Mouse (Mus musculus) intestine, embryonic 15.5 days (tissue): Measurements from ENCODE around the gene Ctse. TPM values are rescaled to one million over a fixed set of nuclear protein-coding genes. Genes with fewer than 3 reads are reported as not detected.
A peak's percentile ranks its signal among the peaks of the same experiment; 100 is the strongest.

Experiments used
- ATAC-seq: fragments of 200-750 bp; cut with Nextera tagmentation; 2 replicates; pipeline ENCODE4 v1.8.0; 2017; ENCODE audit warnings: moderate TSS enrichment, moderate library complexity
- H3K27ac ChIP-seq: fragments of 300-500 bp; sonication (generic); 2 replicates; pipeline ENCODE4 v1.5.1; 2015; ENCODE audit warnings: mild to moderate bottlenecking, inconsistent platforms
- H3K27me3 ChIP-seq: fragments of 300-500 bp; sonication (generic); replicated peaks from 2 replicates; pipeline ENCODE4 v1.6.1; 2015; ENCODE audit warnings: inconsistent platforms
- H3K36me3 ChIP-seq: fragments of 300-500 bp; sonication (generic); 2 replicates; pipeline ENCODE4 v1.6.1; 2015; ENCODE audit warnings: inconsistent platforms
- H3K4me1 ChIP-seq: fragments of 300-500 bp; sonication (generic); replicated peaks from 2 replicates; pipeline ENCODE4 v1.6.1; 2015; ENCODE audit warnings: inconsistent platforms
- H3K4me2 ChIP-seq: fragments of 300-500 bp; sonication (generic); replicated peaks from 2 replicates; pipeline ENCODE4 v1.6.1; 2015; ENCODE audit warnings: mild to moderate bottlenecking, inconsistent platforms
- H3K4me3 ChIP-seq: fragments of 300-500 bp; sonication (generic); replicated peaks from 2 replicates; pipeline ENCODE4 v1.5.1; 2015; ENCODE audit warnings: inconsistent platforms
- H3K9ac ChIP-seq: fragments of 300-500 bp; sonication (generic); 2 replicates; pipeline ENCODE4 v1.6.1; 2015; ENCODE audit warnings: inconsistent platforms
- H3K9me3 ChIP-seq: fragments of 300-500 bp; sonication (generic); 2 replicates; pipeline ENCODE4 v1.6.1; 2016; ENCODE audit warnings: inconsistent platforms
- WGBS: fragments of 180-500 bp; shearing (Covaris S2); methylation state at CpG from one replicate; pipeline ENCODE4 v1.1.7; 2015; 5-methylcytosine and 5-hydroxymethylcytosine counted together
- polyA plus RNA-seq: library from polyadenylated mRNA; unstranded; fragments of >200 nt; fragmentation: Nextera tagmentation; extraction: Ambion mirVana; gene quantifications from 2 replicates; pipeline ENCODE4 v1.2.1, GENCODE M21; 2015

Gene Ctse
- 0.85 and 2.1 TPM in 2 replicates for polyA plus RNA-seq

DNA sequence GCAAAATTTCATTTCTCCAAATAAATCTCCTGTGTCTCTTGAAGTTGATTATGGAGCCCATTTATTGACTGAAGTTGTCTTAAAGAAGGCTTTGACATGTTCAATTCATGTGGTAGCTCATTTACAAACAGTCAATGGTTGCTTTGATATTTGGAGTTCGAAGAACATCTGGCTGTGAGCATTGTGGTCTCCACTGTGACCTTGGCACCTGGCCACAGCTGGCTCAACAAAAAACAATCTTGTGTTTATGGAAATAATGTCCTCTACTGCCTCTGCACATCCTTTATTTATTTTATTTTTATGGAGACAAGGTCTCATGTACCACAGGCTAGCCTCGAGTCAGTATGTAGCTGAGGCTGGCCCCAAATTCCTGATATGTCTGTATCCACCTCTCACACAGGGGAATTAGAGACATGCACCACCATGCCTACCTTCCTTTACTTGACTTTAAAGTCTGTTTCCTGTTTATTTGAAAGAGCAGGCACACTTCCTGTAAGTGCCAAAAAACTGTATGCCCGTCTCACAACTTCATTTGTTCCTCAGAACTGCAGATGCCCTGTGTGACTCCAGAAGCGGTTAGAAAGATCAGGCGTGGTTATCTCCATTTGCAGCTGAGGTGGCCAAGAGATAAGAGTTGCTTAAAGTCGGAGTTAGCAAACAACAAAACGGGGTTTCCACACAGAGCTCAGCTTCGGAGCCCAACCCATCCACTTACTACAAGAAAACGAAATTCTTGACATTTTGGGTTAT, at the start of gene Ctse:
Ctse (plus strand) TSS at position 516 of the 750 bp plus-strand sequence.
- H3K4me3 ChIP-seq = no peak within 1 kb of the TSS
- no peaks in the 10 kb centered on the region for H3K4me1 ChIP-seq
- no peaks in the 10 kb centered on the region for H3K27me3 ChIP-seq
- H3K9me3 ChIP-seq = no peaks in the 10 kb centered on the region
- no peak within 1 kb of the TSS for H3K9ac ChIP-seq
- no peaks in the 10 kb centered on the region for H3K36me3 ChIP-seq
- WGBS = 53% methylated on average over 9 of the region's 9 CpGs
- H3K4me2 ChIP-seq = no peak within 1 kb of the TSS
- no peak within 1 kb of the TSS for H3K27ac ChIP-seq
- ATAC-seq = peak; percentile 47; the same call in 1 of the 2 replicates

DNA sequence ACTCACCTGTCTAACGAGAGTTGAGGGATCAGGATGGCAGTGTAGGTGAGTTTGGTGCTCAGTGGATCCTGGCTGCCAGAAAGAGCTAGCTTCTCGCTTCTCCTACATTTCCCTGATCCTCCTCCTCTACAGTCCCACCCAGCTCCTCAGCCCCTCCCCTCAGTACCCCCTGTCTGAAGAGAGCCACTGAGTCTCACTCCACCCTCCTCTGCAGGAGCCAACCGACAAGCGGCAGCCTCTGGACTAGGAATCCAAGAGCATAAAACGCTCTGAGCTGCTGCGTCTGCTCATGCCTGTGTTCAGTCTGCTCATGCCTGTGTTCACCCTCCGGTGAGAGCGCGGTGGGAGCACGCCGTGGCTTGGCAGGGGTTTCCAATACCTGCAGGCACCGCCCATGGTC, 39.2 kb upstream of the Ctse start, which contains the start of gene Avpr1b:
Avpr1b (plus strand) TSS at position 335 of the 400 bp plus-strand sequence.
- Histone ChIP-seq H3K4me2 (peak within 1 kb of the TSS; percentile 4; the same call in 1 of the 2 replicates), H3K27me3 (peaks cover 10% of the 10 kb centered on the region; the same call in 1 of the 2 replicates), H3K9ac (no peak within 1 kb of the TSS; the same call in 1 of the 2 replicates), H3K36me3 (no peaks in the 10 kb centered on the region), H3K4me3 (no peak within 1 kb of the TSS), H3K9me3 (no peaks in the 10 kb centered on the region), H3K4me1 (no peaks in the 10 kb centered on the region), H3K27ac (no peak within 1 kb of the TSS)
- ATAC-seq = no peak
- WGBS = 24% methylated on average over 12 of the region's 12 CpGs

DNA sequence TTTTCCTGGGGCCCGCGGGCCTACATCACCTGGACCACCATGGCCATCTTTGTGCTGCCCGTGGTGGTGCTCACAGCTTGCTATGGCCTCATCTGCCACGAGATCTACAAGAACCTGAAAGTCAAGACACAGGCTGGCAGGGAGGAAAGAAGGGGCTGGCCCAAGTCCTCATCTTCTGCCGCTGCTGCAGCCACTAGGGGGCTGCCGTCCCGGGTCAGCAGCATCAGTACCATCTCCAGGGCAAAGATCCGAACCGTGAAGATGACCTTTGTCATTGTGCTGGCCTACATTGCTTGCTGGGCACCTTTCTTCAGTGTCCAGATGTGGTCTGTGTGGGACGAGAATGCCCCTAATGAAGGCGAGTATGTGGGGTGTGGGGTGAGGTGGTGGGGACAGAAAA, 37.8 kb upstream of the Ctse start:
- Histone ChIP-seq H3K36me3 (no peaks in the 10 kb centered on the region), H3K27me3 (peaks cover 10% of the 10 kb centered on the region; the same call in 1 of the 2 replicates), H3K4me3 (no peak overlapping the region), H3K9me3 (no peaks in the 10 kb centered on the region), H3K4me2 (no peak overlapping the region), H3K9ac (no peak overlapping the region), H3K27ac (no peak overlapping the region), H3K4me1 (no peaks in the 10 kb centered on the region)
- WGBS = 35% methylated on average over 11 of the region's 11 CpGs
- no peak for ATAC-seq

DNA sequence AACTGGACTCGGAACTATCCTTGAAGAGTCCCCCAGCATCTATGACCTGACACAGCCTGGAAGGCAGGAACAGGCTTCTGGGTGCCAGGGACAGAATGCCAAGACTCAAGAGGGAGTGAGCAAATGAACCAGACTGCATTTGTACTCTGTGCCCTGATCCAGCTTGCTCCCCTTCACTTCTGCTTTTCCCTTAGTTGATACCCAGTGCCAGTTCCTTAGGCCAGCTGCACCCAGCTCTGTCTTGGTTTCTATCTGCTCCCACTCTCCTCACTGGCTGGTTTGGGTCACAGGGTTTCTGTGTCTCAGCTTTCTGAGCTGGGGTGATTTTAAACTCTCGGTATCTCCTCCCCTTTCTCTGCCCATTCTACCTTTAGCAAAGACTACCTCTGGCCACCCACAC, 31.4 kb upstream of the Ctse start:
- Histone ChIP-seq H3K27ac (no peak overlapping the region), H3K9ac (no peak overlapping the region), H3K9me3 (no peaks in the 10 kb centered on the region), H3K4me3 (no peak overlapping the region), H3K4me2 (no peak overlapping the region), H3K36me3 (no peaks in the 10 kb centered on the region), H3K4me1 (no peaks in the 10 kb centered on the region), H3K27me3 (peaks cover 6% of the 10 kb centered on the region; the same call in 1 of the 2 replicates)
- 76% methylated on average over 2 of the region's 2 CpGs for WGBS
- ATAC-seq = no peak

DNA sequence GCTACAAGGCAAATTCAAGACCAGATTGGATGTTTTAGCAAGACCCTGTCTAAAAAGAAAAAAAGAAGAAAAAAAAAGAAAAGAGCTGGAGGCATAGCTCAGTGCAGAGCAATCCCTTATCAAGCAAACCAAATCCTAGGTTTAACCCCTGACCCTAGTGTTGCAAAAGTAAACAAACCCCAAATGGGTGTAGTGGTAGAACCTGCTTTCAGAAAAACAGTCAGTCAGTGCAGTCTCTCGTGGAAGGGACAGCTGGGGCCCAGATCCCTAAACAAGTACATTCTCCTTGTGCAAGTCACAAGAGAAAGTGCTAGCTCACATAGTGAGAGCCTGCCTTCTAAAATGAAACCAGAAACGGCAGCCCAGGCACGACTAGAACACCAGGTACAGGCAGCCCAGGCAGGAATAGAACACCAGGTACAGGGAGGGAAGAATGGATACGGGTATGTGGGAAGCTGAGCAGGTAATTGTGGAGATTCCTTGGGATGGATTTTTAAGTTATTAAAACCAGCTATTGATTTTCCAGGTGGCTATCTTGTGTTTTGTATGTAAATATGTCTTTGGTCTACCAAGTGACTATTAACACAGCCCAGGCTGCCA, 25.4 kb upstream of the Ctse start:
- no peak overlapping the region for H3K4me2 ChIP-seq
- ATAC-seq = peak; percentile 43; the same call in 1 of the 2 replicates

DNA sequence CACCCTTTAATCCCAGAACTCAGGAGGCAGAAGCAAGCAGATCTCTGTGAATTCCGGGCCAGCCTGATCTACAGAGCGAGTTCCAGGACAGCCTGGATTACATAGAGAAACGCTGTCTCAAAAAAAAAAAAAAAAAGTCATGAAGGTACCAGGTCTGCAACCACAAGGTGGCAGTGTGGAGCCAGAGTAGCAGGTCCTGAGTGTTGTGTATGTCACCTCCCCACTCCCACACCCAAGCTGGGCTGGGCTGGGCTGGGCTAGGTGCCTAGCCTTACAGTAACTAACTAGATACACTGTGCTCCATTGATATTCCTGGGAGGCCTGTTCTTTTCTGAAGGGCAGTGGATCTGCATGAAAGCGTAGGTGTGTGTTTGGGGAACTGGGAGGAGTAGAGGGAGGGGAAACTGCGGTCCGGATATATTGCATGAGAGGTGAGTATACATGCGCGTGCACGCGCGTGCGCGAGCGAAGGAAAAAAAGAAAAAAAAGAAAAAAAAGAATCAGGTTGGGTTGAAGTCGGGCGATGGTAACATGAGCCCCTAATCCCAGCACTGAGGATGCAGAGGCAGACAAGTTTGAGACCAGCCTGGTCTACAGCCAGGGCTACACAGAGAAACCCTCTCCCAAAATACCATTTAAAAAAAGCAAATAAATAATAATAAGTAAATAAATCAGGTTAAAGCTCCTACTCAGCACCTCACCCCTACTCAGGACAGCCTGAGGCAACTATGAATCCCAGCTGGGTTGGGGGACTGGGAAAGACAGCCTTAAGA, 24.6 kb upstream of the Ctse start:
- peaks cover 6% of the 10 kb centered on the region; the same call in 1 of the 2 replicates for H3K27me3 ChIP-seq
- no peak overlapping the region for H3K9ac ChIP-seq
- 78% methylated on average over 16 of the region's 16 CpGs for WGBS
- no peaks in the 10 kb centered on the region for H3K36me3 ChIP-seq
- H3K4me2 ChIP-seq = no peak overlapping the region
- ATAC-seq = peak; percentile 82
- no peaks in the 10 kb centered on the region for H3K4me1 ChIP-seq
- H3K27ac ChIP-seq = no peak overlapping the region
- H3K4me3 ChIP-seq = no peak overlapping the region
- H3K9me3 ChIP-seq = no peaks in the 10 kb centered on the region

More for the DNA sequence above, 25.4 kb upstream of the Ctse start:
- H3K4me3 ChIP-seq = no peak overlapping the region
- H3K9ac ChIP-seq = no peak overlapping the region
- WGBS = 21% methylated on average over 4 of the region's 4 CpGs
- no peaks in the 10 kb centered on the region for H3K4me1 ChIP-seq
- peaks cover 6% of the 10 kb centered on the region; the same call in 1 of the 2 replicates for H3K27me3 ChIP-seq
- no peak overlapping the region for H3K27ac ChIP-seq
- H3K36me3 ChIP-seq = no peaks in the 10 kb centered on the region
- no peaks in the 10 kb centered on the region for H3K9me3 ChIP-seq

DNA sequence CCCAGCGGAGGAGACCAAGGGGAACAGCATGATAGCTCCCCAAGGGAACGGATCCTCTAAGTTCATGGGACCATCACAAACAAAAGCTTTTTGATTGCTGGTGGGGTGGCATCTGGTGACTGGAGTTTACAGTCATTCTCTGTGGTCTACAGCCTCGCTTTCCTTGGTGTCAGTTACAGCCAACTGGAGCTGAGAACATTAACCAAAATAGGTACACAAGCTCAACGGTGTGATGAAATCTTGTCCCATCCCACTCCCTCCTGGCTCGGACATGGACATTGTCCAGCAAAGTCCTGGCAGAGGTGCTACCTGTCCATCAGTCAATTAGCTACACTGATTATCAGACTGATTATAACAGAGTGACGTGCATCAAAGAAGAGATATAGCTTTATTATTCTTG, 23.5 kb upstream of the Ctse start:
- Histone ChIP-seq H3K36me3 (no peaks in the 10 kb centered on the region), H3K27me3 (peaks cover 4% of the 10 kb centered on the region; the same call in 1 of the 2 replicates), H3K4me2 (no peak overlapping the region), H3K27ac (no peak overlapping the region), H3K9me3 (no peaks in the 10 kb centered on the region), H3K4me3 (no peak overlapping the region), H3K9ac (no peak overlapping the region), H3K4me1 (no peaks in the 10 kb centered on the region)
- 76% methylated on average over 6 of the region's 6 CpGs for WGBS
- ATAC-seq = no peak

DNA sequence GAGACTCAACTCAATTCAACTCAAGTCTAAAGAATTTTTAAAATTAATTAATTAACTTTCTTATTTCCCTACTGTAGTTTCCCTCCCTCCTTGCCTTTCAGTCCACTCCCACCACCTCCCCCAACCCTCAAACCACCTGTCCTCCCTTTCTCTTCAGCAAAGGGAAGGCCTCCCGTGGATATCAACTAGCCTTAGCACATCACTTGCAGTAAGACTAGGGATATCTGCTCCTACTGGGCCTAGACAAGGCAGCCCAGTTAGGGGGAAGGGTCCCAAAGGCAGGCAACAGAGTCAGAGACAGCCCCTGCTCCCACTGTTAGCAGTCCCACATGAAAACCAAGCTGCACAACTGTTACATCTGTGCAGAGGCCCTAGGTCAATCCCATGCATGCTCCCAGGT, 22.0 kb upstream of the Ctse start:
- Histone ChIP-seq H3K4me2 (no peak overlapping the region), H3K36me3 (no peaks in the 10 kb centered on the region), H3K4me1 (no peaks in the 10 kb centered on the region), H3K4me3 (no peak overlapping the region), H3K9ac (no peak overlapping the region), H3K9me3 (no peaks in the 10 kb centered on the region), H3K27ac (no peak overlapping the region), H3K27me3 (no peaks in the 10 kb centered on the region)
- no peak for ATAC-seq
- WGBS = 60% methylated on average over 1 of the region's 1 CpGs

DNA sequence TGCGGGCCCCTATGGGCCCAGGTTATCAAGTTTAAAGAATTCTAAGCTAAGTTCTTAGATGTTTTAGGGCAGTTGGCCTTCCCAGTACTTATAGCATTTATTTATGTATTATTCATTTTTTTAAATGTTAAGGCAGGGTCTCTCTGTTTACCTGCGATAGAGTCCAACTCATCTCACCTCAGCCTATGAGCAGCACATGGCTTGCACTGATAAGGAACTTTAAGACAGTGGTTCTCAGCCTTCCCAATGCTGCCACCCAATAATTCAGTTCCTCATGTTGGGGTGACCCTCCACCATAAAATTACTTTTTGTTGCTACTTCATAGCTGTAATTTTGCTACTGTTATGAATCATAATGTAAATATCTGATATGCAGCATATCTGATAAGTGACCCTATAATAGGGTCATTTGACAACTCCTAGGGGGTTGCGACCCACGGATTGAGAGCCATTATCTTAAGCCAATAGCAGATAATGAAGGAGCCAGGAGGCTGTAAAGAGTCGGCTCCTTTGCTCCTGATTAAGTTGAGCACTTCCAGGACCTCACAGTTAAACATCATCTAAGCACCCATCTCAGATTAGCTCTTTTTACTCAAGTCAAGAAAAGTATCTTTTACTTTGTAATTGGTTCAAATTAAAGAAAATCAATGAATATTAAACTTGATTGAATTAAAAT, 21.4 kb upstream of the Ctse start:
- Histone ChIP-seq H3K27ac (no peak overlapping the region), H3K4me3 (no peak overlapping the region), H3K9ac (no peak overlapping the region), H3K9me3 (no peaks in the 10 kb centered on the region), H3K36me3 (no peaks in the 10 kb centered on the region), H3K4me1 (no peaks in the 10 kb centered on the region), H3K4me2 (no peak overlapping the region), H3K27me3 (no peaks in the 10 kb centered on the region)
- WGBS = 57% methylated on average over 5 of the region's 5 CpGs
- no peak for ATAC-seq

DNA sequence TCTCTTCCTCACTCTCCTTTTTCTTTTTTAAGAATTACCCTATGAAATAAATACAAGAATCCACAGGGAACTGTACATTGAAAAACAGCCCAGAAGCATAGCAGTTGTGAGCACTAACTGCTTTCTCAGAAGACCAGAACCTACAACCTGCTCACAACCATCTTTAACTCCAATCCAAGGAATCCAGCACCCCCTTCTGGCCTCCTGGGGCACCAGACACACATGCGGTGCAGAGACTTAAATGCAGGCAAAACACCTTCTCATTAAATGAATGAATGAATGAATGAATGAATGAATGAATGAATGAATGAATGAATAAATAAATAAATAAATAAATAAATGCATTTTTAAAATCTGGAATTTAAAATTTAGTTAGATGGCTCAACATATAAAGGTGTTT, 19.5 kb upstream of the Ctse start:
- no peaks in the 10 kb centered on the region for H3K4me1 ChIP-seq
- 88% methylated on average over 1 of the region's 1 CpGs for WGBS
- H3K27ac ChIP-seq = no peak overlapping the region
- H3K4me3 ChIP-seq = no peak overlapping the region
- H3K36me3 ChIP-seq = no peaks in the 10 kb centered on the region
- no peaks in the 10 kb centered on the region for H3K27me3 ChIP-seq
- no peaks in the 10 kb centered on the region for H3K9me3 ChIP-seq
- no peak overlapping the region for H3K4me2 ChIP-seq
- ATAC-seq = no peak
- no peak overlapping the region for H3K9ac ChIP-seq

DNA sequence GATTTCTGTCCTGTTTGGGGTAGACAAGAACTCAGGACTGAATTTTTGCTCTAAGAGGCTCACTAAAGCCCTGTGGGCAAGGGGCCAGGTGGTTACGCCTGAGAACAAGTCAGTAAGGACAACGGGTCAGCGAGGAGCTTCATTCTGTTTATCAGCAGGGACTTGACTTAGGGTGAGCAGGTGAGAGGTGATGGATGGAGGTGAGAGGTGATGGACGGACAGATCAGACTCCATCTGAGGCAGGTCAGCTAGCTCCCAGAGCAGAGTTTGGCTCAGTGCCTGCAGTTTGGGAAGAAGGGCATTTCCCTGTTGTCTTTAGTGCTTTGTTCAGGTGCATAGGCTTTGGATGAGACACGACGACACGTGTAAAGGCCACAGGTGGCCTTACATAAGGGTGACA, 18.8 kb upstream of the Ctse start:
- no peaks in the 10 kb centered on the region for H3K36me3 ChIP-seq
- H3K9me3 ChIP-seq = no peaks in the 10 kb centered on the region
- WGBS = 90% methylated on average over 7 of the region's 7 CpGs
- H3K4me2 ChIP-seq = no peak overlapping the region
- no peak overlapping the region for H3K4me3 ChIP-seq
- H3K27ac ChIP-seq = no peak overlapping the region
- H3K4me1 ChIP-seq = no peaks in the 10 kb centered on the region
- no peak for ATAC-seq
- no peaks in the 10 kb centered on the region for H3K27me3 ChIP-seq
- H3K9ac ChIP-seq = no peak overlapping the region

DNA sequence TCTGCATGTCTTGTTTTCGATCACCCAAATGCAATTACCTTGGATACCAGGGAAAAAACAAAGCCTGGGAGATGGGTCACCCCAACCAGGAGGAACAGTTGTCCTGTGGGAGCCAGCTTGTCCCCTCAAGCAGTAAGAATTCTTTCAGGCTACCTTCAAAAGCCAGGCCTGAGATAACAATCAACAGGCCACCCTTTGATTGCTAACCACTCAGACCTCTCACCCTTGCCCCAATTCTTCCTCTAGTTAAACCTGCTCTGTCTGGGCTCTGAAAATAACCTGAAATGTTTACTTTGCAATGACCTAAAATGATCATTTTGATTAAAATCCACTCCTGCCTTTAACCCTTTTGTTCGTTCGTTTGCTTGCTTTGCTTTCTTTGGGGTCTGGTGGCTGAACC, 14.5 kb upstream of the Ctse start:
- Histone ChIP-seq H3K9ac (no peak overlapping the region), H3K36me3 (no peaks in the 10 kb centered on the region), H3K4me3 (no peak overlapping the region), H3K27ac (no peak overlapping the region), H3K27me3 (no peaks in the 10 kb centered on the region), H3K4me2 (no peak overlapping the region), H3K9me3 (no peaks in the 10 kb centered on the region), H3K4me1 (no peaks in the 10 kb centered on the region)
- no peak for ATAC-seq
- 68% methylated on average over 3 of the region's 3 CpGs for WGBS
